Mouse (Mus musculus): ENCODE results near the gene Wfdc10. TPM values are rescaled to one million over a fixed set of nuclear protein-coding genes. Genes with fewer than 3 reads are reported as not detected.
"Not testable (repeated sequence)": the region's sequence is repeated elsewhere in the genome, so short reads cannot be mapped to it uniquely, and the experiment has no call there.

Wfdc10 gene
- polyA plus RNA-seq (2014; fragmentation: Nextera tagmentation; extraction: Ambion mirVana) = not detected in 2 replicates

GRCm38 (mm10) chr2:164655858-164656257 lies at the start of gene Wfdc10:
Gene Wfdc10, plus strand, starts transcription at chr2:164656046.
- H3K4me2 ChIP-seq (ENCODE audit: low read depth, low read length) = no peak within 1 kb of the TSS
- no peaks in the 10 kb centered on the region for H3K9me3 ChIP-seq (ENCODE audit: control insufficient read depth, low read length)
- H3K27ac ChIP-seq (ENCODE audit: low read depth, low read length) = no peak within 1 kb of the TSS
- no peaks in the 10 kb centered on the region for H3K4me1 ChIP-seq (ENCODE audit: control insufficient read depth, insufficient read depth, low read length)
- H3K4me3 ChIP-seq (ENCODE audit: low read depth, low read length) = no peak within 1 kb of the TSS
- WGBS = 14% methylated on average over 11 of the region's 11 CpGs
- H3K27me3 ChIP-seq (ENCODE audit: control insufficient read depth, insufficient read depth, low read length) = no peaks in the 10 kb centered on the region
- no peaks in the 10 kb centered on the region for H3K36me3 ChIP-seq (ENCODE audit: control insufficient read depth, insufficient read depth, low read length)
- ATAC-seq (ENCODE audit: low read depth) = no peak
- H3K9ac ChIP-seq (replicated peaks; ENCODE audit: low read depth, low read length) = no peak within 1 kb of the TSS

GRCm38 (mm10) chr2:164608781-164609180 lies 47.1 kb upstream of the Wfdc10 start:
- Histone ChIP-seq H3K27ac (ENCODE audit: low read depth, low read length) (no peak overlapping the region), H3K4me3 (ENCODE audit: low read depth, low read length) (no peak overlapping the region), H3K9me3 (ENCODE audit: control insufficient read depth, low read length) (no peaks in the 10 kb centered on the region), H3K9ac (replicated peaks; ENCODE audit: low read depth, low read length) (no peak overlapping the region), H3K4me1 (ENCODE audit: control insufficient read depth, insufficient read depth, low read length) (no peaks in the 10 kb centered on the region), H3K27me3 (ENCODE audit: control insufficient read depth, insufficient read depth, low read length) (no peaks in the 10 kb centered on the region), H3K4me2 (ENCODE audit: low read depth, low read length) (no peak overlapping the region), H3K36me3 (ENCODE audit: control insufficient read depth, insufficient read depth, low read length) (no peaks in the 10 kb centered on the region)
- ATAC-seq (ENCODE audit: low read depth) = no peak
- WGBS = 72% methylated on average over 6 of the region's 6 CpGs

- not testable (repeated sequence) for H3K27me3 ChIP-seq (ENCODE audit: control insufficient read depth, insufficient read depth, low read length); ATAC-seq (ENCODE audit: low read depth); H3K9me3 ChIP-seq (ENCODE audit: control insufficient read depth, low read length); H3K27ac ChIP-seq (ENCODE audit: low read depth, low read length); H3K36me3 ChIP-seq (ENCODE audit: control insufficient read depth, insufficient read depth, low read length); H3K4me3 ChIP-seq (ENCODE audit: low read depth, low read length); H3K9ac ChIP-seq (replicated peaks; ENCODE audit: low read depth, low read length); H3K4me1 ChIP-seq (ENCODE audit: control insufficient read depth, insufficient read depth, low read length); H3K4me2 ChIP-seq (ENCODE audit: low read depth, low read length)
- WGBS = 57% methylated on average over 8 of the region's 8 CpGs
These were observed 42.4 kb upstream of the Wfdc10 start, which contains the start of the genes Wfdc6b and Wfdc8 for GRCm38 (mm10) chr2:164613471-164613870. Gene Wfdc6b, plus strand, starts transcription at chr2:164613522. Gene Wfdc8, minus strand, starts transcription at chr2:164613626.

GRCm38 (mm10) chr2:164615386-164615785 lies 40.5 kb upstream of the Wfdc10 start:
- Histone ChIP-seq H3K9ac (replicated peaks; ENCODE audit: low read depth, low read length) (no peak overlapping the region), H3K4me1 (ENCODE audit: control insufficient read depth, insufficient read depth, low read length) (no peaks in the 10 kb centered on the region), H3K36me3 (ENCODE audit: control insufficient read depth, insufficient read depth, low read length) (no peaks in the 10 kb centered on the region), H3K4me2 (ENCODE audit: low read depth, low read length) (no peak overlapping the region), H3K9me3 (ENCODE audit: control insufficient read depth, low read length) (no peaks in the 10 kb centered on the region), H3K27ac (ENCODE audit: low read depth, low read length) (no peak overlapping the region), H3K27me3 (ENCODE audit: control insufficient read depth, insufficient read depth, low read length) (no peaks in the 10 kb centered on the region), H3K4me3 (ENCODE audit: low read depth, low read length) (no peak overlapping the region)
- no peak for ATAC-seq (ENCODE audit: low read depth)
- 92% methylated on average over 3 of the region's 3 CpGs for WGBS

- Histone ChIP-seq H3K4me2 (ENCODE audit: low read depth, low read length) (no peak overlapping the region), H3K27ac (ENCODE audit: low read depth, low read length) (no peak overlapping the region), H3K9ac (replicated peaks; ENCODE audit: low read depth, low read length) (no peak overlapping the region), H3K4me1 (ENCODE audit: control insufficient read depth, insufficient read depth, low read length) (no peaks in the 10 kb centered on the region), H3K36me3 (ENCODE audit: control insufficient read depth, insufficient read depth, low read length) (no peaks in the 10 kb centered on the region), H3K4me3 (ENCODE audit: low read depth, low read length) (no peak overlapping the region), H3K27me3 (ENCODE audit: control insufficient read depth, insufficient read depth, low read length) (no peaks in the 10 kb centered on the region), H3K9me3 (ENCODE audit: control insufficient read depth, low read length) (no peaks in the 10 kb centered on the region)
- WGBS = 81% methylated on average over 5 of the region's 5 CpGs
- ATAC-seq (ENCODE audit: low read depth) = no peak
These were observed 36.8 kb upstream of the Wfdc10 start for GRCm38 (mm10) chr2:164619050-164619449.

- H3K4me3 ChIP-seq (ENCODE audit: low read depth, low read length) = no peak overlapping the region
- H3K27me3 ChIP-seq (ENCODE audit: control insufficient read depth, insufficient read depth, low read length) = no peaks in the 10 kb centered on the region
- 82% methylated on average over 4 of the region's 4 CpGs for WGBS
- H3K27ac ChIP-seq (ENCODE audit: low read depth, low read length) = no peak overlapping the region
- ATAC-seq (ENCODE audit: low read depth) = no peak
- no peaks in the 10 kb centered on the region for H3K36me3 ChIP-seq (ENCODE audit: control insufficient read depth, insufficient read depth, low read length)
- H3K9me3 ChIP-seq (ENCODE audit: control insufficient read depth, low read length) = no peaks in the 10 kb centered on the region
- H3K9ac ChIP-seq (replicated peaks; ENCODE audit: low read depth, low read length) = no peak overlapping the region
- no peak overlapping the region for H3K4me2 ChIP-seq (ENCODE audit: low read depth, low read length)
- H3K4me1 ChIP-seq (ENCODE audit: control insufficient read depth, insufficient read depth, low read length) = no peaks in the 10 kb centered on the region
These were observed 34.1 kb upstream of the Wfdc10 start for GRCm38 (mm10) chr2:164621775-164622174.

- H3K4me3 ChIP-seq (ENCODE audit: low read depth, low read length) = no peak overlapping the region
- H3K27ac ChIP-seq (ENCODE audit: low read depth, low read length) = no peak overlapping the region
- no peak overlapping the region for H3K9ac ChIP-seq (replicated peaks; ENCODE audit: low read depth, low read length)
- H3K27me3 ChIP-seq (ENCODE audit: control insufficient read depth, insufficient read depth, low read length) = no peaks in the 10 kb centered on the region
- ATAC-seq (ENCODE audit: low read depth) = no peak
- WGBS = 74% methylated on average over 9 of the region's 9 CpGs
- H3K4me1 ChIP-seq (ENCODE audit: control insufficient read depth, insufficient read depth, low read length) = no peaks in the 10 kb centered on the region
- H3K9me3 ChIP-seq (ENCODE audit: control insufficient read depth, low read length) = no peaks in the 10 kb centered on the region
- no peak overlapping the region for H3K4me2 ChIP-seq (ENCODE audit: low read depth, low read length)
- H3K36me3 ChIP-seq (ENCODE audit: control insufficient read depth, insufficient read depth, low read length) = no peaks in the 10 kb centered on the region
These were observed 20.6 kb upstream of the Wfdc10 start for GRCm38 (mm10) chr2:164635266-164635665.

- Histone ChIP-seq H3K4me1 (ENCODE audit: control insufficient read depth, insufficient read depth, low read length) (no peaks in the 10 kb centered on the region), H3K4me3 (ENCODE audit: low read depth, low read length) (no peak within 1 kb of the TSS), H3K9ac (replicated peaks; ENCODE audit: low read depth, low read length) (no peak within 1 kb of the TSS), H3K36me3 (ENCODE audit: control insufficient read depth, insufficient read depth, low read length) (no peaks in the 10 kb centered on the region), H3K27me3 (ENCODE audit: control insufficient read depth, insufficient read depth, low read length) (no peaks in the 10 kb centered on the region), H3K9me3 (ENCODE audit: control insufficient read depth, low read length) (no peaks in the 10 kb centered on the region), H3K4me2 (ENCODE audit: low read depth, low read length) (no peak within 1 kb of the TSS), H3K27ac (ENCODE audit: low read depth, low read length) (no peak within 1 kb of the TSS)
- 92% methylated on average over 3 of the region's 3 CpGs for WGBS
- no peak for ATAC-seq (ENCODE audit: low read depth)
These were observed 17.1 kb upstream of the Wfdc10 start, which contains the start of gene Wfdc16 for GRCm38 (mm10) chr2:164638696-164639095. Gene Wfdc16, minus strand, starts transcription at chr2:164638796.

- Histone ChIP-seq H3K36me3 (ENCODE audit: control insufficient read depth, insufficient read depth, low read length) (no peaks in the 10 kb centered on the region), H3K4me3 (ENCODE audit: low read depth, low read length) (no peak overlapping the region), H3K4me1 (ENCODE audit: control insufficient read depth, insufficient read depth, low read length) (no peaks in the 10 kb centered on the region), H3K27ac (ENCODE audit: low read depth, low read length) (no peak overlapping the region), H3K4me2 (ENCODE audit: low read depth, low read length) (no peak overlapping the region), H3K9me3 (ENCODE audit: control insufficient read depth, low read length) (no peaks in the 10 kb centered on the region), H3K9ac (replicated peaks; ENCODE audit: low read depth, low read length) (no peak overlapping the region), H3K27me3 (ENCODE audit: control insufficient read depth, insufficient read depth, low read length) (no peaks in the 10 kb centered on the region)
- ATAC-seq (ENCODE audit: low read depth) = no peak
- 68% methylated on average over 7 of the region's 7 CpGs for WGBS
These were observed 14.7 kb upstream of the Wfdc10 start for GRCm38 (mm10) chr2:164641129-164641528.

Measured in neural tube, embryonic 14.5 days (tissue).